Mouse (Mus musculus): Measurements from ENCODE around the gene Nit1.

Gene Nit1

DNA sequence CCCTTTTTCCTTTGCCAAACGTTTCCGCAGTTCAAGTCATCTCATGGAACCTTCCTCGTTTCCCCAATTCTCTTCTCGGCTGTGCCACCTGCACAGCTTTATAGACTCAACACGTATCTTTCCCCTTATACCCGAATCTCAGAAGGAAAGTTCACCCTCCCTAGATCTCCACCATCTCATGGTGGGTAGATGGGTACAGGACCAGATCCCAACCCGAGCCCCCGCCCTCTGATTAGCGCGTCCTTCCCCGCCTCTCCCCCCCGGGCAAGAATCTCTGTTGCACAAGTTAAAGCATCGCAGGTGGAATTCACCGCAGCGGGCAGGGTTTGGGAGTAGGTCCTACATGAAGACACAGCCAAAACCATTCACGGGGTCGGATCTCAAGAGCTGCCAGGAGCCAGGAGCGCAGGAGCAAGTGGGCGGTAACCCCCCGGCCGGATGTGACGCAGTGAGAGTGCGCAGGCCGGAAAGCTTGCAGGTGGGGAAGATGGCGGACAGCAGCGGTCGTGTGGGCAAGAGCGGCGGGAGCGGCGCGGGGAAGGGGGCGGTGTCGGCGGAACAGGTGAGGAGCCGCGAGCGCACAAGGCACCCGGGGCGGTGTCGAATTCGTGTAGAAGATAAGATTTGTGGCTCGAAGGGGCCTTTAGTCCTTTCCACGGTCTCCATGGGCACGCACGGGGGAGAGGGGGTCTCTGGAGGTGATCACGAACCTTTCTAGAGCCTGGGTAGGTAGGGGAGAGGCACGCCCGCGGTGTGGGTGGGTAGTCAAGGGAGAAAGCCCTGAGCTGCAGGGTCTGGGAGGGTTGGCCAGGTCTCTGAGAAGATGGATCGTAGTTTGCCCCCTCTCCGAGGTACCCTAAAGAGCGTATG lies at the start of gene Nit1, which contains the start of gene Pfdn2:
Gene Nit1, minus strand, starts transcription at position 422 of the 870 bp plus-strand sequence.
Gene Pfdn2, plus strand, starts transcription at position 446 of the 870 bp plus-strand sequence.
- DNase-seq (ENCODE audit: low spot score): peak; percentile 82

DNA sequence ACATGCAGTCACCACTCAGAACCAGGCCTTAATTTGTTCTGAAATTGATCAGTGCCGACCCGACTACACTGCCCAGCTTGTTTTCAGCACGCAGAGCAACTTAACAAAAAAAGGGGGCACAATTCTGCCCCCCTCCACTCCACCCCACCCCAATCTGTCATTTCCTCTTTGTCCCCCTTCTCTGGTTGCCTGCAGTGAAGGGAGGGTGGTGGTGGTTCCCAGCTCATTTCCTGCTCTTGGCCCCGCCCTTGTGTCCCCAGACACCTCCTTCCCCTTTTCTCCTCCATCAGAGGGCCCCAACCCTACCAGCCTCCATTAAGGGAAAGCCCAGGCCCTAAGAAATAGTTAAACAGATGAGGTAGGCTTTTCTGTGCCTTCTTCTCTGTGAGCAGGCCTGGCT lies 44.7 kb upstream of the Nit1 start:
- DNase-seq (ENCODE audit: low spot score): no peak

DNA sequence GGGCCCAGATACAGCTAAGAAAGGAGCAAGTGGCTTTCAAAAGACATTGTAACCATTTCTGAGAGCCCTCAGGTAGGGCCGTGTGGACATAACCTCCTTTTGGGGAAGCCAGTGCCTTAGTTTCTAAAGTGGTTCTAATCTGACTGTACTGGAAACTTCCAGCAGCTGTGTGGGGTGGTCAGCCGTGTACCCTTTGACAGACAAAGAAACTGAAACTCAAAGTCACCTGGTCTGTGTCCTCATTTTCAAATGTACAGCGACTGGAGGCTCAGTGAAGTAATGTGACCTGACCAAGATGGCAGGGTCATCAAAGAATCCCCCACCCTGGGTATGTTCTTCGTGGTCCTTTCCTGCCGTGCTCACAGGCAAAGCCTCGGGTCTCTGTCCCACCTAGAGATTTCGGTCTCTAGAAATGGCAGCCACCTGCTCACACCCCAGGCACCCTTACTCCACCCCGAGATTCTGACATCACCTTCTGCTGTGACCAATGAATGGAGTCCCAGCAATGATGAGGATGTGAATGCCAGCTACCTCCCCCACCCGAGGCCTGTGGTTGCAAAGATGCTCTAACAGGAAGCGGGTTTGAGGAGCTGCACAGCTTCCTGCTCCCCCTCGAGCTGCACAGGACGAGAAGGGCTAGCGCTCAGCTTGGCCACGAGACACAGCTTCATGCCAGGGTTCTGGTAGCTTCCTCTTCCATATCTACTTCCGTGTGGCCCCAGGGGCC lies 43.1 kb upstream of the Nit1 start, which contains the start of gene Arhgap30:
Gene Arhgap30, plus strand, starts transcription at position 579 of the 727 bp plus-strand sequence.
- peak; percentile 15 for DNase-seq (ENCODE audit: low spot score)

DNA sequence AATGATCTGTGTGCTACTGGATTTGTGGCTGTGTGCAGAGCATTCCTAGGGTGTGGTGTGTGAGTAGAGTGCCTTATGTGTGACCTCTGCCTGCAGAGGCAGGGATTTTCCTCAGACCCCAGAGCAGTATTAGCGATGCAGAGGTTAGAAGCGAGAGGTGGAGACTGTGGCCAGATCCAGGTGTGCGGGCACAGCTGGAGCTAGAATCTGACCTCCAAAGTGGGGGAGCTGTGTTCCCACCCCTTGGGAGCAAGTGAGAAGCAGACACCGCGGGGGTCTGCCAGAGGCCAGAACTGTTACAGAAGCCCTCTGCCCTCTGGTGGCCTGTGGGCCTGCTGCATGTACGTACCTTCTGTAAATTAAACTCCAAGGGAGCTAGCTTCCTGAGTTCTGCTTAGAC lies 41.7 kb upstream of the Nit1 start:
- no peak for DNase-seq (ENCODE audit: low spot score)

DNA sequence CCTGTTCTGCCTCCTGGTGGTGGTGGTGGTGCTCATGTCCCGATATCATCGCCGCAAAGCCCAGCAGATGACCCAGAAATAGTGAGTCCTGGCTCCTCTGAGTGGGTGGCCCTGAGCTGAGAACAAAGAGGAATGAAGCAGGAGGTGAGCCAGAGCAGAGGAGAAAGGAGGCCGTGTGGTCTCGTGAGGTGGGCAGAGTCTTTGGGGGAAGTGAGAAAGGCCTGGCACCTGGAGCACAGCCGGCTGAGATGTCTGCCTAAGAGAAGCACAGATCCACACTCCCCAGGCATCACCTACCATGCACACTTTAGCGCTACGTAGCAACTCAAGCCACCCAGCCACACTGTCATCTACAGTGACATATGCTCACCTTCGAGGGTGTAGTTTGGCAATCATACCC lies 39.7 kb upstream of the Nit1 start:
- DNase-seq (ENCODE audit: low spot score): no peak

DNA sequence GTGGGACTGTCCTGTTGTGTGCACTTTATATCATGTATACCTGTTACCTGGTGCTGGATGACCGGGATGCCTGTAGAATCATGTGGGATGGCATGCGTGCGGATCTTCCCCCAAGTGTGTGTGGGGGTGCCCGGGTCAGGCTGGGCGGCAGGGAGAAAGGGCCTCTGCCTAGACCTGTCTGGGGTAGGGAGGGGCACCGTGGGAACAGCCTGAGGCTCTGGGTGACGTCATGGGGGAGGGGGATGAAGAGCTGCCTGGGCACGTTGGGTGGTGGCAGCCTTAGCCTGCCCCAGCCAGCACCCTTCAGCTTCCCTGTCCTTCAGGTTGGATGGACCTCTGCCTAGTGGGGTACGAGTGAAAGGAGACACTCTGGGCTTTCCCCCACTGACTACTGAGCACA lies 38.9 kb upstream of the Nit1 start:
- no peak for DNase-seq (ENCODE audit: low spot score)

DNA sequence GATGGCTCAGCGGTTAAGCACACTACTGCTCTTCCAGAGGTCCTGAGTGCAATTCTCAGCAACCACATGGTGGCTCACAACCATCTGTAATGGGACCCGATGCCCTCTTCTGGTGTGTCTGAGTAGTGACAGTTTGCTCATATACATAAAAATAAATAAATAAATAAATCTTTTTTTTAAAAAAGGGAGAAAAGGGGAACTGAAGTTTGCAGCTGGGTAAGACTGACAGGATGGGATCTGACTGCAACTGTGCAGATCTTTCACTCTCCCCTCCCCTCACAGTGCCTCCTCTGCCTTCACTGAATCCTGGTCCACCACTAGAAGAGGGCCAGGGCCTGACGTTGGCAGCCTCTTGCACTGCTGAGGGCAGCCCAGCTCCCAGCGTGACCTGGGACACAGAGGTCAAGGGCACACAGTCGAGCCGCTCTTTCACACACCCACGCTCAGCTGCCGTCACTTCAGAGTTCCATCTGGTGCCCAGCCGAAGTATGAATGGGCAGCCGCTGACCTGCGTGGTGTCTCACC lies 36.7 kb upstream of the Nit1 start:
- no peak for DNase-seq (ENCODE audit: low spot score)

DNA sequence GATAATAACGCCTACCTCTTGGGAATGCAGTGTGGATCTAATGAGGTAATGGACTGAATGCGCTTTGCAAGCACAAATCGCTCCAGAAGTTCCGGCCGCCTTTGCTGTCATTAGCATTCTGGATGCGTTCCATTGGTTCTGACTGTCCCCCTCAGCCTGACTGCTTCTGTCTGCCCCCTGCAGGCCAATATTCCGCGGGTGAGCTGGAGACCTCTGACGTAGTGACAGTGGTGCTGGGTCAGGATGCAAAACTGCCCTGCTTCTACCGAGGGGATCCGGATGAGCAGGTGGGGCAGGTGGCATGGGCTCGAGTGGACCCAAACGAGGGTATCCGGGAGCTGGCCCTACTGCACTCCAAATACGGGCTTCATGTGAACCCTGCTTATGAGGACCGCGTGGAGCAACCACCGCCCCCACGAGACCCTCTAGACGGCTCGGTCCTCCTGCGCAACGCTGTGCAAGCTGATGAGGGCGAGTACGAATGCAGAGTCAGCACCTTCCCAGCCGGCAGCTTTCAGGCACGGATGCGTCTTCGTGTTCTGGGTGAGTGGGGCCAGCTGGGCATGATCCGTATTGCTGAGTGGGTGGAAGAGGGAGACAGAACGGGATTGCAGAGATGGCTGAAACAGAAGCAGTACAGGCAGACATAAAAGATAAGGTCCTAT lies 34.6 kb upstream of the Nit1 start:
- DNase-seq (ENCODE audit: low spot score): peak; percentile 34

DNA sequence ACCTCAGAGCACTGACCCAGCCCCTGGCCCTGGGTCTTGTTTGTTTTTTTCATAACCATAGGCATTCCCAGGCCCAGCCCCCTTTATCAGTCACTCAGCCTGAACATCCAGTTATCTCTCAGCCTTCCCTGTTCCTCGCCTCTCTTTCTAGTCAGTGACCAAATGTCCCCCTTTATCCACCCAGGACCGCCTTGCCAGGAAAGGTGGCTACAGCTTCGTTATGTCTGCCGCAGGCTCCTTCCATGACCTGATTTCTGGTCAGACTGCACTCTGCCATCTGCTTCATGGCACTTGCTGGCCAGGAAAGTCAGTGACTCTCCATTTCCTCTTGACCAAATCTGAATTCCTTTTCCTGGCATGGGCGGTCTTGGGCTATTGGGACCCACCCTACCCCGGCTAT lies 32.9 kb upstream of the Nit1 start:
- no peak for DNase-seq (ENCODE audit: low spot score)

DNA sequence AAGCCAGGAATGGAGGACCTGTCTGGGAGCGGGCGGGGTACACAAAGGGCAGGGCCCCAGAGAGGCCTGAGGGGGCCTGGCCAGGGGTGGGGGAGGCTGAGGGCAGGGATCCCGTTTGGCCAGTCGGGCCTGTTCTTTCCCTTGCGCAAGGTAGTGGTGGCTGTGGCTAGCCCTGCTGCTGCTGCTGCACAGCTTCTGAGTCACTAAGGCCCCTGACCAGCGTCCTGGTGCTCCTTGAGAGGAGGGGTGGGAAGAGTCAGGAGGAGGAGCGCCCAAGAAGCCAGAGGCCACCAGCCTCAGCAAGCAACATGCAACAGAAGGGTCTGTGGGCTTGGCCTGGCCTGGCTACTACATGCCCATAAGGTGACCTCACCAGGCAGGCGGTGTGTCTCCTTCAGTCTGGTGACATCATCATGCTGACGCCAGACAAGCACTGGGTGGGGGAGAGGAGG lies 30.2 kb upstream of the Nit1 start:
- DNase-seq (ENCODE audit: low spot score): no peak

DNA sequence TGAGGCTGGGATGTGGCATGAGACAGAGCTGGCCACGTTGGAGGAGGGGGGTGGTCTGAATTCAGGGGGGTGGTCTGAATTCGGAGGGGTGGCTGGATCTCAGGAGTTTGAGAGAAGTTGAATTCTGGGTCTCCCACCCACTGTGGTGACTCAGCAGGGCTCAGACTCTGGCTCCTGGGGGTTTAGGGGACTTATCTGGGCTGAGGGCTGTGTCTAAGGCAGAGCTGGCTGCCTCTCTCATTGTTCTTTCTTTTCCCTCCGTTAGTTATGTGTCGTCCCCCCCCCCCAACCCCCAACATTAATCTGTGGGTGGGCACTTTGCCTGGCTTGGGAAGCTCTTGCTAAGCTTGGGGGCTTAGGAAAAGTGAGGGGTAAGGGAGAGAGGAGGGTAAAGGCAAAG lies 28.5 kb upstream of the Nit1 start:
- no peak for DNase-seq (ENCODE audit: low spot score)

DNA sequence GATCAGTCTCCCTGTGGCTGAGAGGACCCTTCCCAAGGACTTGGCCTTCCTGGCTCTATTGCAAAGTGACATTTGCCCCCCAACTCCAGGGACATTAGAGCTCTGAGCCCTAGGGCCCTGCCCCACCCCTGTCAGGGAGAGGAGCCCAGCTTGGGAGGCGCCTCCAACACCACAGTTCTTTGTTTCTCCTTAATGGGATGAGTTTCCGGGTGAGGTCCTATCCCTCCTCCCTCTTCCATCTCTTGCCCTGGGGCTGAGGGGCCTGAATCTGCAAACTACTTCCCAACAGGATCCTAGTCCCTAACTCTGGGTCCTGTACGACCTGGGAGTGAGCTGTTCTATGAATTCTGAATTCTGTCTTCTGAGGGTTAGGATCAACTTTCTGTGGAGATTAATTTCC lies 27.4 kb upstream of the Nit1 start:
- no peak for DNase-seq (ENCODE audit: low spot score)

DNA sequence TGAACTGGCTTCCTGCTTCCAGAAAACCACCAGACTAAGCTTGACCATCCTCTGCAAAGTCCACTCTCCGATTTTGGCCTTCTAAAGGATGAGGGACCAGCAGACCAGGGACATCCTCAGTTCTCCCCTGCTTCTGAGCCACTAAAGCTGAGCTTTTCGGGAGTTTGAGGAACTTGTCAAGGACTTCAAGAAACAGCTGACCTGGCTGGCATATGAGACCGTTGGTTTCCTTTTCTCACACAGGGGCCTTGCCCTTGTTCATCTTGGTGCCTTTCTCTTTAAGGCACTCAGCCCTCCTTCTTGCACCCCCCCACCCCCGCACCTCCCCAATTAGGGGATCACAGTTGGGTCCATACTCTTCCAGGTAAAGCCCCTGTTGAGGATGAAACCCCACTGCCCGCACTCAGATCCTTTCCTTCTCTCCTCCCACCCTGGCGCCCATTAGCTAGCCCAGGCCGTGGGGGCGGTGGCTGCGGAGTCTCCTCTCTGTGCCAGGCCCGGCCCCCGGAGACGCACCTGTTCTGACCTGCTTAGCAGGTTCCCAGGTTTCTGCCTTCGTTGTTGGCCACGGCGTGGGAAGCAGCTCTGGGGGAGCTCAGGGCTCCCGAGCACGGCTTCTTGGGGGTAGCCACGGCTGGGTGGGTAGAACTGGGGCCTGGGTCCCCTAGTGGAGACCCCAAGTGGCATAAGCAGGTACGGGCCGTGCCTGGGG lies 24.6 kb upstream of the Nit1 start, which contains the start of gene Nectin4:
Gene Nectin4, plus strand, starts transcription at position 255 of the 712 bp plus-strand sequence.
- DNase-seq (ENCODE audit: low spot score): no peak

DNA sequence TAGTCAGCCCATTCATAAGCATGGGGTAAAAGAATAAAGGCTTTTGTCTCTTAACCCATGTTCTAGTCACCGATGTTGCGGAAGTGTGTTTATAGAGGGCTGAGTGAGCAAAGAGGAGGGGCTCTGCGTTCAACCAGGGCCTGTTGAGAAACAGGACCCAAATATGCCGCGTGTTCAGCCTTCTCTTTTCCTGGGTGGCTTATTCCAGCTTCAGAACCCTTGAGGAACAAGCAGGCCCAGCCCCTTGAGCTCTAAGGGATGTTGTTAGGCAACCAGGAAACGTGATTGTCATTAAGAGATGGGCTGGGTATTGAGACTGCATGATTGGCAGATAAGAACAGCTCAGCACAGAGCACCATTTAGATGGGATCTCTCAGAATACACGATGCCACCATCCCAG lies 20.5 kb upstream of the Nit1 start:
- no peak for DNase-seq (ENCODE audit: low spot score)

DNA sequence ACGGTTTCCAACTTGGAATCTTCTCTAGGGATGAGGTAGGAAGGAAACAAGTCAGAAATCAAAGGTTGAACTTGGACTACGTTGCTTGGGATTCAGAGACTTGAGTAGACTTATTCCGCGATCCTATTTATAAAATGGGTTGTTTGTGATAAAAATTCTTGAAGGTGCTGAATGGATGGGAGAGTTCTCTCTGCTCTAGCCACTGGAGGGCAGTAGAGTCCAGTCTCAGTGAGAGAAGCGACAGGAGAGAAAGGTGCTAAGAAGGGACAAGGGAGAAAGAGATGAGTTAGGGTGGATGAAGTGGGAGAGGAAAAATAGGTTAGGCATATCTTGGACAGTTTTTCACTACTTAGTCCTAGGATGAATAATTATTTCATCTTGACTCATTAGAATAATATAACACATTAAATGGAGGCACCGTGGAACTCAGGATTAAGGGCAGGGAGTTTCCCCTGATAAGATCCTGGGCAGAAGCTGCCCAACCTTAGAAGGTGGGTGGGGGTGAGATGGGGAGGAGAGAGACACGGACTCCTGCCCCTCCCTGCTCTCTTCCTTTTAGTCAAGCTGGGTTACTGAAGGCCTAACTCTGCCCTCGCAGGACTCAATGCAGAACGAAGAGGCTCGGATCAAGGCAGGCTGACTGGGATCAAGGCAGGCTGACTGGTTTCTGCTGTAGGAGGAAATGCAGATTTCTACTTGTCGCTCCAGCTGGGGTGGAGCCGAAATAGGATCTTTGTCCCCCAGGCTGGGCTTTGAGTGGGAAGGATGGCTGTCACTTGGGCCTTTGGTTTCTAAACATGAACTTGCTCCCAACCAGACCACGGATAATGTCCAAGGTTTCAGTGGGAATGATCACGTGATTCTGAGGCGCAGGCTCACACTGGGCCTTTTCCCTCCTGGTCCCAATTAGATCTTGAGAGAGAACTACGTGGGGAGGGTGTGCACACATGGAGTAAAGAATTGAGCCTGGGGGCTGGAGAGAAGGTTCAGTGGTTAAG lies 16.0 kb upstream of the Nit1 start:
- DNase-seq (ENCODE audit: low spot score): peak; percentile 89

DNA sequence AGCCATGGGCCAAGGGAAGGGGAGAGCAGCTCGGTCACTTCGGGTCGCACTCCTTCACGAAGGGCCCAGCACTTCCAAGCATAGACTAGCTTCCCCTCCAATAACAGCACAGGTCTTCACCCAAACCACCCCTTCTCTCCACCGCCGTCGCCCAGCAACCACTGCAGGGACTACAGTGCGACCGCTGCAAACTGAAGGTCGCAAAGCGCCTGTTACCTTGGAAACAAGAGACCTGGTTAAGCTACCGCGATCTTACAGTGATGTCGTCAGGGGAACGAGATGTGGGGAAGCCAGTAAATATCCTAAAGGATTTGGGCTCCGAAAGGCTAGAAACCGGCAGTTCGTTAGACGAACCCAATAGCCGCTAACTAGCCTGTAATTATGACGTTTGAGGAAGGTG lies 15.2 kb upstream of the Nit1 start, which contains the start of gene Klhdc9:
Gene Klhdc9, minus strand, starts transcription at position 143 of the 400 bp plus-strand sequence.
- DNase-seq (ENCODE audit: low spot score): peak; percentile 87

DNA sequence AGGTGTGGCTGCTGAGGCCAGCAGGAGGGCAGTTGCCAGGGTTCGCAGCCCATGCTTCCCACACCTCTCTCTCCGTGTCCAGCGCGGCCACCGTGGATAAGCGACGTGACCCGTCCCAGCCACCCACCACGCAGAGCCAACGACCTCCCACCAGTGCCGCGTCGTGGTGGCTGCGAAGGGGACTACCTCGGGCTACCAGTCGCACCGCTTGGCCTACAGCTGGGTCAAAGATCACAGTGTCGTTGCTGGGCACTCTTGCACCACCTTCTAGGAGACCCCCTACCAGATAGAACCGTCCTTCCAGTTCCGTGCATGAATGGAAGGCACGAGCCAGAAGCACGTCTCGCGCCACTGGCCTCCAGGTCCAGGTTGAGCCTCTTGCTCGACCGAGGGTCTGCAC lies 14.8 kb upstream of the Nit1 start:
- DNase-seq (ENCODE audit: low spot score): no peak

DNA sequence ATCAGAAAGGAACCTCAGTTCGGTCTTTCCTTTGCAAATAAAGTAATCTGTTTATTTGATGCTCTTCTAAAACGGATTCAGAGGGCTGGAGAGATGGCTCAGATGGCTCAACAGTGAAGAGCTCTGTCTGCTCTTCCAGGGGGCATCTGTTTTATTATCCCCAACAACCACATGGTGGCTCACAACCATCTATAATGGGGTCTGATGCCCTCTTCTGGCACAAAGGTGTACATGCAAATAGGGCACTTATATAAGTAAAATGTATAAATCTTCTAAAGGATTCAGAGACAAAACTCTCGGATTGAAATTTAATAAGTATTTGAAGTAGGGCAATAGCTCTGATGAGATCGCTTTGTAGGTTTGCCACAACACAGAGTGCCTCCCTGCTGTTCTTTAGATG lies 13.0 kb upstream of the Nit1 start:
- DNase-seq (ENCODE audit: low spot score): no peak

DNA sequence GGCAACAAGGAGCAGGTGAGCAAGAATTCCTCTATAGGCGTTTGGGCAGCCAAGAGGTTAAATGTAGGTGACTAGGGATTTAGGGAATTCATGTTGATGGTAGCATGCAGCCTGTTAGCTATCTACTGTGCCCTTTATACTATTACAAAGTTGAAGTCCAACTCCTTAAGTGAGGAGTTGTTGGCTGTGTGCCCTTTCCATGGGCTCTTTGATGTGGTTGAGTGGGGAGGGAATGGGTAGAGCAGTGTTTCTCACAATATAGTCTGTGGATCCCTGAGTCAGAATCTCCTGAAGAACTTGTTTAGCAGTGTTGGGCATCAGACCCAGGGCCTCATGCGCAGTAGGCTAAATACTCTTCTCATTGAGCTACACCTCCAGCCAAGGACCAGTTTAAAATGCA lies 11.4 kb upstream of the Nit1 start:
- no peak for DNase-seq (ENCODE audit: low spot score)

DNA sequence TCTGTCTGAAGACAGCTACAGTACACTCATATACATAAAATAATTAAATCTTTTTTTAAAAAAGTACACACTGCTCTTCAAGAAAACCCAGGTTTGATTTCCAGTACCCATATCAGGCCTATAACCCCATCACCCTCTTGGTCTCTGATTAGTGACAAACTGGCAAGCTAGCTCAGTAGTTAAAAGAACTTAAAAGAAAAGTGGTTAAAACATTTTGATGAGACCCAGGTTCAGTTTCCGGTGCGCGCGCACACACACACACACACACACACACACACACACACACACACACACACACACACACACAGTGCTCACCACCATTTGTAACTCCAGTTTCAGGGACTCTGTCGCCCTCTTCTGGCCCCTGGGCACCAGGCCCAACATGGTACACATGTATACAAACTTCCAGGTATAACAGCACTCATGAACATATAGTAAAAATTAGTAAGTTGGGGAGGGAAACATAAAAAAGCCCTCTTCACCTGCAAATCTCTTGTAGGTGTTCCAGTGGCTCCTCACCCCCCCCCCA lies 10.4 kb upstream of the Nit1 start:
- DNase-seq (ENCODE audit: low spot score): no peak
